Mouse (Mus musculus): ENCODE results near the gene Nme7. TPM values are rescaled to one million over a fixed set of nuclear protein-coding genes. Genes with fewer than 3 reads are reported as not detected.

Nme7 gene
- polyA plus RNA-seq, 1 experiment from 2014 or later = 36.9 TPM

- no peak overlapping the region for H3K9ac ChIP-seq (replicated peaks; ENCODE audit: low read depth, low read length)
- H3K36me3 ChIP-seq (ENCODE audit: control insufficient read depth, insufficient read depth, low read length) = no peaks in the 10 kb centered on the region
- ATAC-seq (ENCODE audit: insufficient number of reproducible peaks, insufficient read depth, low FRiP score, low read depth) = no peak
- no peaks in the 10 kb centered on the region for H3K27me3 ChIP-seq (ENCODE audit: control insufficient read depth, insufficient read depth, low read length)
- H3K4me1 ChIP-seq (ENCODE audit: control insufficient read depth, insufficient read depth, low read length) = no peaks in the 10 kb centered on the region
- 86% methylated on average over 9 of the region's 9 CpGs for whole genome bisulfite sequencing
- H3K4me2 ChIP-seq (replicated peaks; ENCODE audit: low read depth, low read length) = no peak overlapping the region
- H3K27ac ChIP-seq (ENCODE audit: low read length) = no peak overlapping the region
- H3K9me3 ChIP-seq (ENCODE audit: control insufficient read depth, low read depth, low read length) = no peaks in the 10 kb centered on the region
- no peak overlapping the region for H3K4me3 ChIP-seq (ENCODE audit: low read depth, low read length)
Observed at GRCm38 (mm10) chr1:164428644-164429043, 124.7 kb downstream of the Nme7 start.

GRCm38 (mm10) chr1:164432649-164433048 lies 128.7 kb downstream of the Nme7 start:
- Histone ChIP-seq H3K9me3 (ENCODE audit: control insufficient read depth, low read depth, low read length) (no peaks in the 10 kb centered on the region), H3K27ac (ENCODE audit: low read length) (no peak overlapping the region), H3K4me2 (replicated peaks; ENCODE audit: low read depth, low read length) (no peak overlapping the region), H3K27me3 (ENCODE audit: control insufficient read depth, insufficient read depth, low read length) (no peaks in the 10 kb centered on the region), H3K9ac (replicated peaks; ENCODE audit: low read depth, low read length) (no peak overlapping the region), H3K36me3 (ENCODE audit: control insufficient read depth, insufficient read depth, low read length) (peaks cover 5% of the 10 kb centered on the region; the same call in 1 of the 2 replicates), H3K4me1 (ENCODE audit: control insufficient read depth, insufficient read depth, low read length) (no peaks in the 10 kb centered on the region), H3K4me3 (ENCODE audit: low read depth, low read length) (no peak overlapping the region)
- ATAC-seq (ENCODE audit: insufficient number of reproducible peaks, insufficient read depth, low FRiP score, low read depth) = no peak
- WGBS = 53% methylated on average over 5 of the region's 5 CpGs

DNA sequence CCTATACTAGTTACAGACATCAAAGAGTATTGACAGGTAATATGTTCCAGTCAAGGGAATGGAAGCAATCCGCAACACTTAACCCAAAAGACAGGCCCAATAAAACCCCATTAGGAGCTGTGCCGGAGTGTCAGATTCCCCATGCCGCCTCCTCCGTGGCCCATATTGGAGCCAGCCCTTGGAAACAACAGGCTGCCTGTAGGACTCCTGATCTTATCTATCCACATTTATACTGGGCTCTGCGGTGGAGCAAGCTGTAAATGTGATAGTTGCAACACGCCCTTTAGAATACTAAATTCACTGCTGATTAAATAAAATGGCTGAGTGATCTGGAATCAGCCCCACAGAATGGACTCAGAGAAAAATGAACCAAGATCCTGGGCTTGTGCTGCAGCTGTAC lies 130.1 kb downstream of the Nme7 start:
- ATAC-seq (ENCODE audit: insufficient number of reproducible peaks, insufficient read depth, low FRiP score, low read depth) = no peak

GRCm38 (mm10) chr1:164436749-164437148 lies 132.8 kb downstream of the Nme7 start:
- Histone ChIP-seq H3K27me3 (ENCODE audit: control insufficient read depth, insufficient read depth, low read length) (no peaks in the 10 kb centered on the region), H3K27ac (ENCODE audit: low read length) (no peak overlapping the region), H3K4me1 (ENCODE audit: control insufficient read depth, insufficient read depth, low read length) (no peaks in the 10 kb centered on the region), H3K9ac (replicated peaks; ENCODE audit: low read depth, low read length) (no peak overlapping the region), H3K9me3 (ENCODE audit: control insufficient read depth, low read depth, low read length) (no peaks in the 10 kb centered on the region), H3K36me3 (ENCODE audit: control insufficient read depth, insufficient read depth, low read length) (peaks cover 26% of the 10 kb centered on the region), H3K4me3 (ENCODE audit: low read depth, low read length) (no peak overlapping the region), H3K4me2 (replicated peaks; ENCODE audit: low read depth, low read length) (no peak overlapping the region)
- ATAC-seq (ENCODE audit: insufficient number of reproducible peaks, insufficient read depth, low FRiP score, low read depth) = no peak
- WGBS = 84% methylated on average over 7 of the region's 7 CpGs

More for the DNA sequence above, 130.1 kb downstream of the Nme7 start:
- 70% methylated on average over 6 of the region's 6 CpGs for WGBS
- Histone ChIP-seq H3K27me3 (ENCODE audit: control insufficient read depth, insufficient read depth, low read length) (no peaks in the 10 kb centered on the region), H3K4me1 (ENCODE audit: control insufficient read depth, insufficient read depth, low read length) (no peaks in the 10 kb centered on the region), H3K9me3 (ENCODE audit: control insufficient read depth, low read depth, low read length) (no peaks in the 10 kb centered on the region), H3K36me3 (ENCODE audit: control insufficient read depth, insufficient read depth, low read length) (peaks cover 13% of the 10 kb centered on the region; the same call in 1 of the 2 replicates), H3K27ac (ENCODE audit: low read length) (no peak overlapping the region), H3K4me2 (replicated peaks; ENCODE audit: low read depth, low read length) (no peak overlapping the region), H3K9ac (replicated peaks; ENCODE audit: low read depth, low read length) (no peak overlapping the region), H3K4me3 (ENCODE audit: low read depth, low read length) (no peak overlapping the region)

- 90% methylated on average over 6 of the region's 6 CpGs for WGBS
- no peak for ATAC-seq (ENCODE audit: insufficient number of reproducible peaks, insufficient read depth, low FRiP score, low read depth)
Observed at GRCm38 (mm10) chr1:164440230-164440629, 136.3 kb downstream of the Nme7 start.

DNA sequence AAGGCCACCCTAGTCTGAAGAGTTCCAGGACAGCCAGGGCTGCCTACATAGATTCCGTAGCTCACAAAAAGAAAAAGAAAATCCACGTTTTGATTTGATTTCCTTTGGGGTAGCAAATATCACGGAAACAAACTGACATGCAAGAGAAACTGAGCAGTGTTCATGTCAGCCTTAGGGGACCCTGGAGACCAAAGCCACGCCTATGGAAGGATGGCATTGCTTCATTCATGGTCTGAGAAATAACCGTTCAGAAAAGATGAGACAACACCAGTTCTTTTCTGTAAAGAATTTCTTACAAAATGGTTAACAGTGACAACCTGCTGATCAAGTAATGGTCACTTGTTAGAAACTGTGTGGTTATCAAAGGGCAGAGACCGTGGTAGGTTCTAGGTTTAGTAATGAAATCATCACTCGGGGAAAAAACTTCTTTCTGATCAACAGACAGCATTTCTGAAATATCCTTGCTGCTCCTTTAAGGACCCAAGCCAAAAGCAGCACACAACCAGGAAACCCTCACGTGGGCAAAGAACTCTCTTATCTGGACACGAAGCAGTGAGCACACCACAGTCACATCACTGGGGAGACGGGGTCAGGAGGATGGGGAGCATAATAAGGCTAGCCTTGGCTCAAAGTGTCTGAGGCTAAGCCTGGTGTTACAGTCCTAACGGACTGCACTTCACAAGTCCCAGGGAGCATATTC lies 136.9 kb downstream of the Nme7 start:
- Histone ChIP-seq H3K27ac (ENCODE audit: low read length) (no peak overlapping the region), H3K36me3 (ENCODE audit: control insufficient read depth, insufficient read depth, low read length) (peaks cover 30% of the 10 kb centered on the region), H3K9ac (replicated peaks; ENCODE audit: low read depth, low read length) (no peak overlapping the region), H3K9me3 (ENCODE audit: control insufficient read depth, low read depth, low read length) (no peaks in the 10 kb centered on the region), H3K27me3 (ENCODE audit: control insufficient read depth, insufficient read depth, low read length) (no peaks in the 10 kb centered on the region), H3K4me1 (ENCODE audit: control insufficient read depth, insufficient read depth, low read length) (no peaks in the 10 kb centered on the region), H3K4me2 (replicated peaks; ENCODE audit: low read depth, low read length) (no peak overlapping the region), H3K4me3 (ENCODE audit: low read depth, low read length) (no peak overlapping the region)
- ATAC-seq (ENCODE audit: insufficient number of reproducible peaks, insufficient read depth, low FRiP score, low read depth) = no peak
- WGBS = 81% methylated on average over 11 of the region's 11 CpGs

More at GRCm38 (mm10) chr1:164440230-164440629, 136.3 kb downstream of the Nme7 start:
- no peaks in the 10 kb centered on the region for H3K4me1 ChIP-seq (ENCODE audit: control insufficient read depth, insufficient read depth, low read length)
- no peaks in the 10 kb centered on the region for H3K9me3 ChIP-seq (ENCODE audit: control insufficient read depth, low read depth, low read length)
- peaks cover 30% of the 10 kb centered on the region for H3K36me3 ChIP-seq (ENCODE audit: control insufficient read depth, insufficient read depth, low read length)
- no peaks in the 10 kb centered on the region for H3K27me3 ChIP-seq (ENCODE audit: control insufficient read depth, insufficient read depth, low read length)
- H3K4me2 ChIP-seq (replicated peaks; ENCODE audit: low read depth, low read length) = no peak overlapping the region
- no peak overlapping the region for H3K4me3 ChIP-seq (ENCODE audit: low read depth, low read length)
- H3K27ac ChIP-seq (ENCODE audit: low read length) = no peak overlapping the region
- H3K9ac ChIP-seq (replicated peaks; ENCODE audit: low read depth, low read length) = no peak overlapping the region

GRCm38 (mm10) chr1:164441408-164441974 lies 137.6 kb downstream of the Nme7 start:
- WGBS = 68% methylated on average over 18 of the region's 18 CpGs
- Histone ChIP-seq H3K4me3 (ENCODE audit: low read depth, low read length) (no peak overlapping the region), H3K36me3 (ENCODE audit: control insufficient read depth, insufficient read depth, low read length) (peaks cover 30% of the 10 kb centered on the region), H3K4me1 (ENCODE audit: control insufficient read depth, insufficient read depth, low read length) (no peaks in the 10 kb centered on the region), H3K4me2 (replicated peaks; ENCODE audit: low read depth, low read length) (no peak overlapping the region), H3K9me3 (ENCODE audit: control insufficient read depth, low read depth, low read length) (no peaks in the 10 kb centered on the region), H3K9ac (replicated peaks; ENCODE audit: low read depth, low read length) (no peak overlapping the region), H3K27me3 (ENCODE audit: control insufficient read depth, insufficient read depth, low read length) (no peaks in the 10 kb centered on the region), H3K27ac (ENCODE audit: low read length) (no peak overlapping the region)
- no peak for ATAC-seq (ENCODE audit: insufficient number of reproducible peaks, insufficient read depth, low FRiP score, low read depth)

DNA sequence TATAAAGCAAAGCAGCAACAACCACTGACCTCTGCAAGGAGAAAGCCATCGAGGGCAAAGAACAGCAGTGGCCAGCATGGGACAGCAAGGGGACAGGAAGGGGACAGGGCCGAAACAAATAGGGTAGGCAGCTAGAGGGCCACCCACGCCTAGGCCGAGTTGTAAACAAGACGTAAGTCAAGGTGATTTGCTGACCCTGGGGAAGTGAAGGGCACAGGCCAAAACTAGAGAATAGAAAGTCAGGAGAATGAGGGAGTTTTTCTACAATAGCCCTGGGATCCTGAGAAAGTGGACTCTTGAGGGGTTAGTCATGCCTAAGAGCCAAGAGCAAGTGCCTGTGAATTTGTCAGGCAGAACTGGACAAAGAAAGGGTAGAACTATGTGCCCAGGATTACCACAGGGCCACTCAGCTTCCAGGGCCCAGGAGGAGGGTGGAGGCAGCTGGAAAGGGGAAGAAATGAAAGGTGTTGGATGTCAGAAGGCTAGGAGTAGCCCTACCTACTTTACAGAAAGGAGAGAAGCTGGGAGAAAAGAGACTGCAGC lies 141.8 kb downstream of the Nme7 start:
- Histone ChIP-seq H3K9me3 (ENCODE audit: control insufficient read depth, low read depth, low read length) (no peaks in the 10 kb centered on the region), H3K9ac (replicated peaks; ENCODE audit: low read depth, low read length) (no peak overlapping the region), H3K4me1 (ENCODE audit: control insufficient read depth, insufficient read depth, low read length) (no peaks in the 10 kb centered on the region), H3K27ac (ENCODE audit: low read length) (no peak overlapping the region), H3K4me2 (replicated peaks; ENCODE audit: low read depth, low read length) (no peak overlapping the region), H3K4me3 (ENCODE audit: low read depth, low read length) (no peak overlapping the region), H3K36me3 (ENCODE audit: control insufficient read depth, insufficient read depth, low read length) (peaks cover 16% of the 10 kb centered on the region), H3K27me3 (ENCODE audit: control insufficient read depth, insufficient read depth, low read length) (no peaks in the 10 kb centered on the region)
- no peak for ATAC-seq (ENCODE audit: insufficient number of reproducible peaks, insufficient read depth, low FRiP score, low read depth)
- 76% methylated on average over 5 of the region's 5 CpGs for WGBS
